Mouse (Mus musculus) liver, embryonic 14.5 days (tissue): ENCODE measurements at regions not wholly inside any gene's neighbourhood (a gene's known extent, or its start where the extent isn't known, plus 50 kb on each side); places are given as distances from the start of the nearest gene placed in this dataset.

ENCODE experiments used
- ATAC-seq: fragments of 200-750 bp; cut with Nextera tagmentation; 2 replicates; pipeline ENCODE4 v1.8.0; 2017; ENCODE audit warnings: moderate number of reproducible peaks, mild to moderate bottlenecking, moderate library complexity; ENCODE audit not compliant: insufficient read depth
- DNase-seq, 3 experiments: peaks; one replicate each; pipeline ENCODE4 v3.0.0-alpha.2; 2012 to 2013; ENCODE audit warnings: low read depth in 3 of 3, low spot score in 3 of 3
- H3K27ac ChIP-seq: fragments of 300-500 bp; sonication (generic); 2 replicates; pipeline ENCODE4 v1.5.1; 2014; ENCODE audit warnings: moderate library complexity, mild to moderate bottlenecking, control low read depth, inconsistent platforms
- H3K27me3 ChIP-seq: fragments of 300-500 bp; sonication (generic); 2 replicates; pipeline ENCODE4 v1.6.1; 2014; ENCODE audit warnings: mild to moderate bottlenecking, low read length, moderate library complexity; ENCODE audit not compliant: control insufficient read depth, insufficient read depth
- H3K36me3 ChIP-seq: fragments of 300-500 bp; sonication (generic); replicated peaks from 2 replicates; pipeline ENCODE4 v1.6.1; 2014; ENCODE audit warnings: low read depth; ENCODE audit not compliant: control insufficient read depth, insufficient read depth
- H3K4me1 ChIP-seq, 2 experiments: fragments of 200-500 bp in 1 of 2; fragments of 300-500 bp in 1 of 2; sonication (generic) in 1 of 2; replicated peaks; 2 replicates each; pipeline ENCODE4 v1.6.1; 2012 to 2014; ENCODE audit warnings: antibody characterized with exemption in 1 of 2, inconsistent platforms in 1 of 2, low read length in 1 of 2; ENCODE audit not compliant: control insufficient read depth in 2 of 2, insufficient read depth in 2 of 2
- H3K4me2 ChIP-seq: fragments of 300-500 bp; sonication (generic); 2 replicates; pipeline ENCODE4 v1.6.1; 2014; ENCODE audit warnings: low read depth, mild to moderate bottlenecking, control low read depth, moderate library complexity
- H3K4me3 ChIP-seq, 2 experiments: fragments of 200-500 bp in 1 of 2; fragments of 300-500 bp in 1 of 2; sonication (generic) in 1 of 2; 2 replicates each; pipeline ENCODE4 v1.5.1; 2012 to 2014; ENCODE audit warnings: low read depth in 2 of 2, low read length in 2 of 2, mild to moderate bottlenecking in 2 of 2, control low read depth in 1 of 2, inconsistent platforms in 1 of 2, moderate library complexity in 1 of 2; ENCODE audit not compliant: insufficient read depth in 1 of 2
- H3K9ac ChIP-seq: fragments of 300-500 bp; sonication (generic); replicated peaks from 2 replicates; pipeline ENCODE4 v1.6.1; 2014; ENCODE audit warnings: mild to moderate bottlenecking, control low read depth, moderate library complexity
- H3K9me3 ChIP-seq: fragments of 300-500 bp; sonication (generic); 2 replicates; pipeline ENCODE4 v1.6.1; 2016; ENCODE audit warnings: low read length, mixed read lengths; ENCODE audit not compliant: control insufficient read depth
- CTCF ChIP-seq: IDR thresholded peaks from 2 replicates; pipeline ENCODE4 v1.5.1; 2016; ENCODE audit warnings: antibody characterized with exemption, low read depth, control low read depth
- EP300 ChIP-seq: IDR thresholded peaks from 2 replicates; pipeline ENCODE4 v1.6.1; 2016; ENCODE audit warnings: antibody characterized with exemption, low read depth
- WGBS: fragments of 180-500 bp; shearing (Covaris S2); extraction: QIAGEN DNeasy Blood & Tissue Kit; methylation state at CpG from one replicate; pipeline ENCODE4 v1.1.7; 2014; ENCODE audit not compliant: insufficient replicate concordance; 5-methylcytosine and 5-hydroxymethylcytosine counted together

GRCm38 (mm10) chr16:51117836-51118235, 526.9 kb upstream of the Ccdc54 start:
- H3K36me3 ChIP-seq = no peaks in the 10 kb centered on the region
- no peak overlapping the region for H3K9ac ChIP-seq
- H3K27me3 ChIP-seq = no peaks in the 10 kb centered on the region
- no peak overlapping the region for H3K27ac ChIP-seq
- no peak overlapping the region for H3K4me2 ChIP-seq
- ATAC-seq = no peak
- WGBS = 27% methylated on average over 5 of the region's 5 CpGs
- H3K4me1 ChIP-seq = peaks cover 0 to 3% of the 10 kb centered on the region in 2 experiments; a peak in 1 of 4 replicates
- TF ChIP-seq CTCF (no peak), EP300 (no peak)
- no peak for DNase-seq
- H3K4me3 ChIP-seq = no peak overlapping the region
- no peaks in the 10 kb centered on the region for H3K9me3 ChIP-seq

- Histone ChIP-seq H3K27ac (no peak overlapping the region), H3K9me3 (no peaks in the 10 kb centered on the region), H3K36me3 (no peaks in the 10 kb centered on the region), H3K27me3 (no peaks in the 10 kb centered on the region), H3K4me1 (no peaks in the 10 kb centered on the region), H3K9ac (no peak overlapping the region), H3K4me3 (no peak overlapping the region), H3K4me2 (no peak overlapping the region)
- no peak for TF ChIP-seq CTCF
- DNase-seq (no peak), ATAC-seq (no peak)
Measured at GRCm38 (mm10) chr16:51109864-51110263, 518.9 kb upstream of the Ccdc54 start.

GRCm38 (mm10) chr16:51107421-51107820, 516.5 kb upstream of the Ccdc54 start:
- TF ChIP-seq EP300 = no peak
- TF ChIP-seq CTCF = no peak
- no peaks in the 10 kb centered on the region for H3K9me3 ChIP-seq
- WGBS = 61% methylated on average over 4 of the region's 4 CpGs
- H3K27ac ChIP-seq = no peak overlapping the region
- H3K27me3 ChIP-seq = no peaks in the 10 kb centered on the region
- H3K36me3 ChIP-seq = no peaks in the 10 kb centered on the region
- H3K4me1 ChIP-seq = no peaks in the 10 kb centered on the region
- no peak overlapping the region for H3K9ac ChIP-seq
- DNase-seq = no peak
- ATAC-seq = no peak
- no peak overlapping the region for H3K4me2 ChIP-seq
- no peak overlapping the region for H3K4me3 ChIP-seq

GRCm38 (mm10) chr16:51086556-51086955, 495.6 kb upstream of the Ccdc54 start:
- ATAC-seq = no peak
- WGBS = 68% methylated on average over 7 of the region's 7 CpGs

GRCm38 (mm10) chr16:51080146-51080545, 489.2 kb upstream of the Ccdc54 start:
- ATAC-seq (no peak), DNase-seq (no peak)
- Histone ChIP-seq H3K27ac (no peak overlapping the region), H3K9ac (no peak overlapping the region), H3K4me2 (no peak overlapping the region), H3K36me3 (no peaks in the 10 kb centered on the region), H3K4me1 (no peaks in the 10 kb centered on the region), H3K27me3 (no peaks in the 10 kb centered on the region), H3K9me3 (no peaks in the 10 kb centered on the region), H3K4me3 (no peak overlapping the region)
- TF ChIP-seq EP300 (no peak), CTCF (no peak)
- WGBS = 55% methylated on average over 4 of the region's 4 CpGs

More at GRCm38 (mm10) chr16:51086556-51086955, 495.6 kb upstream of the Ccdc54 start:
- H3K4me1 ChIP-seq = no peaks in the 10 kb centered on the region
- no peak overlapping the region for H3K4me2 ChIP-seq
- no peaks in the 10 kb centered on the region for H3K9me3 ChIP-seq
- DNase-seq = no peak
- no peak overlapping the region for H3K27ac ChIP-seq
- no peak overlapping the region for H3K9ac ChIP-seq
- TF ChIP-seq EP300 (no peak), CTCF (no peak)
- H3K4me3 ChIP-seq = no peak overlapping the region
- no peaks in the 10 kb centered on the region for H3K27me3 ChIP-seq
- H3K36me3 ChIP-seq = no peaks in the 10 kb centered on the region
